Mouse (Mus musculus) hindlimb bud, embryonic 11.5 days (tissue): Measurements from ENCODE around the gene Pcbp4.

Experiments
- DNase-seq: peaks from one replicate; pipeline ENCODE4 v3.0.0-alpha.2; 2012; ENCODE audit warnings: low read depth, low spot score; ENCODE audit errors: extremely low spot score

Gene Pcbp4

GRCm38 (mm10) chr9:106444836-106445235 is 8.3 kb upstream of the Pcbp4 start:
- no peak for DNase-seq

GRCm38 (mm10) chr9:106447348-106447747 is 5.7 kb upstream of the Pcbp4 start, which contains the start of the genes Abhd14b and Abhd14a:
Gene Abhd14b (plus strand): TSS chr9:106447459.
Gene Abhd14a (minus strand): TSS chr9:106447678.
- DNase-seq = peak; percentile 88

- DNase-seq = no peak
Observed at GRCm38 (mm10) chr9:106447951-106448350, 5.1 kb upstream of the Pcbp4 start.

- DNase-seq = no peak
Observed at GRCm38 (mm10) chr9:106448498-106449031, 4.5 kb upstream of the Pcbp4 start.

GRCm38 (mm10) chr9:106449947-106450346 is 3.1 kb upstream of the Pcbp4 start:
- no peak for DNase-seq

- DNase-seq = no peak
Observed at GRCm38 (mm10) chr9:106450661-106451060, 2.4 kb upstream of the Pcbp4 start.

GRCm38 (mm10) chr9:106451298-106451697 is 1.8 kb upstream of the Pcbp4 start:
- DNase-seq = no peak

GRCm38 (mm10) chr9:106451899-106452298 is 1.2 kb upstream of the Pcbp4 start:
- DNase-seq = no peak

GRCm38 (mm10) chr9:106452351-106452750 is 740 bp upstream of the Pcbp4 start:
- DNase-seq = no peak

- DNase-seq = no peak
Observed at GRCm38 (mm10) chr9:106452821-106453220, 270 bp upstream of the Pcbp4 start.

GRCm38 (mm10) chr9:106454071-106454761 is 1.1 kb downstream of the Pcbp4 start:
- DNase-seq = no peak

GRCm38 (mm10) chr9:106454888-106455681 is 2.0 kb downstream of the Pcbp4 start:
- DNase-seq = no peak

GRCm38 (mm10) chr9:106456325-106457162 is 3.5 kb downstream of the Pcbp4 start:
- no peak for DNase-seq

- no peak for DNase-seq
Observed at GRCm38 (mm10) chr9:106457163-106457559, 4.1 kb downstream of the Pcbp4 start.

- DNase-seq = no peak
Observed at GRCm38 (mm10) chr9:106457920-106458319, 4.8 kb downstream of the Pcbp4 start.

- DNase-seq = no peak
Observed at GRCm38 (mm10) chr9:106459946-106460345, 6.9 kb downstream of the Pcbp4 start.

GRCm38 (mm10) chr9:106460401-106461025 is 7.4 kb downstream of the Pcbp4 start:
- no peak for DNase-seq

GRCm38 (mm10) chr9:106461026-106461415 is 7.9 kb downstream of the Pcbp4 start:
- no peak for DNase-seq

GRCm38 (mm10) chr9:106461641-106462429 is 8.7 kb downstream of the Pcbp4 start:
- no peak for DNase-seq

GRCm38 (mm10) chr9:106462430-106462800 is 9.3 kb downstream of the Pcbp4 start:
- DNase-seq = no peak
